Mouse (Mus musculus): ENCODE results near the gene Arhgdia. TPM values are rescaled to one million over a fixed set of nuclear protein-coding genes. Genes with fewer than 3 reads are reported as not detected.
A peak's percentile ranks its signal among the peaks of the same experiment; 100 is the strongest.

Arhgdia gene
- polyA plus RNA-seq, 1 experiment from 2014 or later, result 419 TPM

DNA sequence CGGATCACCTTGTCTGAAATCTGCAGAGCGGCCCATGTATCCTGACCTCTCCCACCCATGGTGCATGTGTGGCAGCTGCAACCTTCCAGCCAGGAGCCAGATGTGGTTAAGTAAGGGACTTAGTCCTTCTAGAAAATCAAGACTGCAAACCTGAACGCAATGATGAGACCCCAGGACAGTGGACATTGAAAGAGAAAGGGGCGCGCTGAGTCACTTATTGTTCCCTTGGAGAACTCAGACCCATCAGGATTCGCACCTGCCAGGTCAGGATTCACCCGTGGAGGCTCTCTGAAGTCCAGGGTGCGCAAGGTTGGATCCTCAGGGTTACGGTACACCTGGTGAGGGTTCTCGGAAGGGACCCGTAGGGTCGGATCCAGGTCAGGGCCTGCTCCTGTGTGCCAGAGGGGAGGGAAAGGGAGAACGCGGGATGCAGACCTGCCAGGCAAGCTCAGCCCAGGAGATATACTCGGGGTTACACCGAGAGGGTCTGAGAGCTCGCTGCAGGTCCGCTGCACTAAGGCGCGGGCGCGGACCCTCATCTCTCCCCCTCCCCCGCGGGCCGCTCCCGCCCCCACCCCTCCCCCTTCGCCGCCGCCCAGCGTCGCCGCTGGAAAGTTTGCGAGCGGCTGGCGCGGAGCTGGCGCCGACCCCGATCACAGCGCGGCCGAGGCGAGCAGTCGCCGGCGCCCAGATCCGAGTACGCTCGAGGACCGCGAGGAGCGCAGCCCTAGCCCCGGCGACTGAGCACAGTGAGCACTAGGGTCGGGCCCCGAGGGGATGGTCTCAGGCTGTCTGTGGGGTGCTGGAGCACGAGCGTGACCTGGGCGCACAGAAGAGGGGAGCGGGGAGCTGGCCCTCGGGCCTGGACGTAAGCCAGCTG, 51.1 kb downstream of the Arhgdia start, which contains the start of gene Gcgr:
Gene Gcgr (plus strand): TSS at position 615 of the 880 bp plus-strand sequence.
- peak within 1 kb of the TSS; percentile 25; the same call in 1 of the 2 replicates for H3K9ac ChIP-seq (replicated peaks; ENCODE audit: low read depth, low read length)
- peak within 1 kb of the TSS; percentile 26 for H3K4me3 ChIP-seq (ENCODE audit: low read depth, low read length)
- peaks cover 33% of the 10 kb centered on the region for H3K27me3 ChIP-seq (ENCODE audit: control insufficient read depth, insufficient read depth, low read length)
- WGBS, result 8% methylated on average over 57 of the region's 62 CpGs
- no peak within 1 kb of the TSS for H3K27ac ChIP-seq (ENCODE audit: low read depth, low read length)
- no peaks in the 10 kb centered on the region for H3K36me3 ChIP-seq (ENCODE audit: control insufficient read depth, insufficient read depth, low read length)
- 0 out of 2 replicates have a peak, but pooled peaks cover 4% of the 10 kb centered on the region for H3K4me1 ChIP-seq (ENCODE audit: control insufficient read depth, insufficient read depth, low read length)
- ATAC-seq (ENCODE audit: low read depth), result no peak
- H3K4me2 ChIP-seq (ENCODE audit: low read depth, low read length), result peak within 1 kb of the TSS; percentile 46
- no peaks in the 10 kb centered on the region for H3K9me3 ChIP-seq (ENCODE audit: control insufficient read depth, low read length)

DNA sequence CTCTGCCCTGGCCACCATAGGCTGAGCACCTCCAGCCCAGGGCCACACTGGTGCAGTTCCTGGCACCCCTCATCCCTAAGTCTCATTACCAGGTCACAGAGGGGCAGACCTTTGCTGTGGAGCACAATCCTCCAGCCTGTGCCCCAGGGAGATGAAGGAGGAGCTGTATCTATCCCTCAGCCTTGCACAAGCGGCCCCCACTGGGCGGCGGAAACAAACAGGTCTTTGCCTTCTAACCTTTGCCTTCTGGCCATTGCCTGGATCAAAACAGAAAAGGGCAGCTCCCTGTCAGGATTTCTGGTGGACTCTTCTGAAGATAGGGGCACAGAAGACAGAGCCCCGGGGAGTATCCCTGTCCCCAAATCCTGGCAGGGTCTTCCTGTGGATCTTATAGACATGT, 52.5 kb downstream of the Arhgdia start:
- Histone ChIP-seq H3K27me3 (ENCODE audit: control insufficient read depth, insufficient read depth, low read length) (peaks cover 33% of the 10 kb centered on the region), H3K36me3 (ENCODE audit: control insufficient read depth, insufficient read depth, low read length) (no peaks in the 10 kb centered on the region), H3K4me2 (ENCODE audit: low read depth, low read length) (no peak overlapping the region), H3K27ac (ENCODE audit: low read depth, low read length) (no peak overlapping the region), H3K4me1 (ENCODE audit: control insufficient read depth, insufficient read depth, low read length) (0 out of 2 replicates have a peak, but pooled peaks cover 4% of the 10 kb centered on the region), H3K9ac (replicated peaks; ENCODE audit: low read depth, low read length) (no peak overlapping the region), H3K4me3 (ENCODE audit: low read depth, low read length) (no peak overlapping the region), H3K9me3 (ENCODE audit: control insufficient read depth, low read length) (no peaks in the 10 kb centered on the region)
- ATAC-seq (ENCODE audit: low read depth), result no peak
- 69% methylated on average over 4 of the region's 4 CpGs for WGBS

Small RNA genes within 50 kb of the gene (microRNA-seq; reads per million reads assigned to microRNA genes)
- 0.85 reads per million for gene Mir6936

Other genes with a start within 250 kb of the Arhgdia start
- gene Actg1, start 233.1 kb downstream of the Arhgdia start, polyA plus RNA-seq (2014; fragmentation: Nextera tagmentation; extraction: Ambion mirVana), result 4,176 and 4,177 TPM in 2 replicates
- 0.63 and 1.7 TPM in 2 replicates for gene Fscn2, start 220.1 kb downstream of the Arhgdia start, polyA plus RNA-seq (2014; fragmentation: Nextera tagmentation; extraction: Ambion mirVana)
- gene Faap100, start 202.9 kb downstream of the Arhgdia start, polyA plus RNA-seq (2014; fragmentation: Nextera tagmentation; extraction: Ambion mirVana), result 74.8 and 86.8 TPM in 2 replicates
- 31.1 and 39.8 TPM in 2 replicates for gene Nploc4, start 143.9 kb downstream of the Arhgdia start, polyA plus RNA-seq (2014; fragmentation: Nextera tagmentation; extraction: Ambion mirVana)
- gene Tspan10, start 139.0 kb downstream of the Arhgdia start, polyA plus RNA-seq (2014; fragmentation: Nextera tagmentation; extraction: Ambion mirVana), result not detected in 2 replicates
- 0.31 and 0.59 TPM in 2 replicates for gene Pde6g, start 128.1 kb downstream of the Arhgdia start, polyA plus RNA-seq (2014; fragmentation: Nextera tagmentation; extraction: Ambion mirVana)
- gene Oxld1, start 123.6 kb downstream of the Arhgdia start, polyA plus RNA-seq (2014; fragmentation: Nextera tagmentation; extraction: Ambion mirVana), result 12.0 and 12.9 TPM in 2 replicates
- 21.6 and 28.4 TPM in 2 replicates for gene Ccdc137, start 123.5 kb downstream of the Arhgdia start, polyA plus RNA-seq (2014; fragmentation: Nextera tagmentation; extraction: Ambion mirVana)
- gene Arl16, start 114.0 kb downstream of the Arhgdia start, polyA plus RNA-seq (2014; fragmentation: Nextera tagmentation; extraction: Ambion mirVana), result 65.5 and 68.1 TPM in 2 replicates
- gene Mrpl12, start 97.0 kb downstream of the Arhgdia start, polyA plus RNA-seq (2014; fragmentation: Nextera tagmentation; extraction: Ambion mirVana), result 131 and 135 TPM in 2 replicates
- gene Slc25a10, start 89.8 kb downstream of the Arhgdia start, polyA plus RNA-seq (2014; fragmentation: Nextera tagmentation; extraction: Ambion mirVana), result 24.7 and 30.0 TPM in 2 replicates
- 0.19 and 0.22 TPM in 2 replicates for gene Gcgr, start 50.9 kb downstream of the Arhgdia start, polyA plus RNA-seq (2014; fragmentation: Nextera tagmentation; extraction: Ambion mirVana)
- 248 and 267 TPM in 2 replicates for gene Mcrip1, start 31.9 kb downstream of the Arhgdia start, polyA plus RNA-seq (2014; fragmentation: Nextera tagmentation; extraction: Ambion mirVana)
- gene Ppp1r27, start 30.5 kb downstream of the Arhgdia start, polyA plus RNA-seq (2014; fragmentation: Nextera tagmentation; extraction: Ambion mirVana), result not detected in 2 replicates
- gene P4hb, start 8.4 kb downstream of the Arhgdia start, polyA plus RNA-seq (2014; fragmentation: Nextera tagmentation; extraction: Ambion mirVana), result 248 and 330 TPM in 2 replicates
- 191 and 222 TPM in 2 replicates for gene Alyref, start 16.7 kb upstream of the Arhgdia start, polyA plus RNA-seq (2014; fragmentation: Nextera tagmentation; extraction: Ambion mirVana)
- 209 and 236 TPM in 2 replicates for gene Anapc11, start 16.8 kb upstream of the Arhgdia start, polyA plus RNA-seq (2014; fragmentation: Nextera tagmentation; extraction: Ambion mirVana)
- gene Npb, start 26.9 kb upstream of the Arhgdia start, polyA plus RNA-seq (2014; fragmentation: Nextera tagmentation; extraction: Ambion mirVana), result 1.3 TPM in 1 of 2 replicates, not detected in the other
- 170 and 187 TPM in 2 replicates for gene Pcyt2, start 36.3 kb upstream of the Arhgdia start, polyA plus RNA-seq (2014; fragmentation: Nextera tagmentation; extraction: Ambion mirVana)
- gene Sirt7, start 43.6 kb upstream of the Arhgdia start, polyA plus RNA-seq (2014; fragmentation: Nextera tagmentation; extraction: Ambion mirVana), result 42.8 and 48.2 TPM in 2 replicates
- gene Mafg, start 52.0 kb upstream of the Arhgdia start, polyA plus RNA-seq (2014; fragmentation: Nextera tagmentation; extraction: Ambion mirVana), result 30.5 and 36.8 TPM in 2 replicates
- gene Pycr1, start 62.1 kb upstream of the Arhgdia start, polyA plus RNA-seq (2014; fragmentation: Nextera tagmentation; extraction: Ambion mirVana), result 15.3 and 24.9 TPM in 2 replicates
- 2.3 and 2.5 TPM in 2 replicates for gene Myadml2, start 66.5 kb upstream of the Arhgdia start, polyA plus RNA-seq (2014; fragmentation: Nextera tagmentation; extraction: Ambion mirVana)
- 1.3 and 6.2 TPM in 2 replicates for gene Notum, start 79.6 kb upstream of the Arhgdia start, polyA plus RNA-seq (2014; fragmentation: Nextera tagmentation; extraction: Ambion mirVana)
- 137 and 141 TPM in 2 replicates for gene Aspscr1, start 91.3 kb upstream of the Arhgdia start, polyA plus RNA-seq (2014; fragmentation: Nextera tagmentation; extraction: Ambion mirVana)
- gene Cenpx, start 132.1 kb upstream of the Arhgdia start, polyA plus RNA-seq (2014; fragmentation: Nextera tagmentation; extraction: Ambion mirVana), result 87.6 and 95.8 TPM in 2 replicates
- gene Lrrc45, start 132.3 kb upstream of the Arhgdia start, polyA plus RNA-seq (2014; fragmentation: Nextera tagmentation; extraction: Ambion mirVana), result 53.9 and 59.4 TPM in 2 replicates
- 70.7 and 135 TPM in 2 replicates for gene Rac3, start 139.8 kb upstream of the Arhgdia start, polyA plus RNA-seq (2014; fragmentation: Nextera tagmentation; extraction: Ambion mirVana)
- gene Dcxr, start 145.7 kb upstream of the Arhgdia start, polyA plus RNA-seq (2014; fragmentation: Nextera tagmentation; extraction: Ambion mirVana), result 10.2 and 10.5 TPM in 2 replicates
- 0.39 and 0.81 TPM in 2 replicates for gene Cbr2, start 150.5 kb upstream of the Arhgdia start, polyA plus RNA-seq (2014; fragmentation: Nextera tagmentation; extraction: Ambion mirVana)
- 0.52 and 2.1 TPM in 2 replicates for gene Hmga1b, start 181.2 kb upstream of the Arhgdia start, polyA plus RNA-seq (2014; fragmentation: Nextera tagmentation; extraction: Ambion mirVana)
- 89.6 and 91.1 TPM in 2 replicates for gene Rfng, start 202.6 kb upstream of the Arhgdia start, polyA plus RNA-seq (2014; fragmentation: Nextera tagmentation; extraction: Ambion mirVana)
- gene Gps1, start 202.6 kb upstream of the Arhgdia start, polyA plus RNA-seq (2014; fragmentation: Nextera tagmentation; extraction: Ambion mirVana), result 302 and 312 TPM in 2 replicates
- 44.8 and 47.8 TPM in 2 replicates for gene Dus1l, start 214.8 kb upstream of the Arhgdia start, polyA plus RNA-seq (2014; fragmentation: Nextera tagmentation; extraction: Ambion mirVana)
- gene Fasn, start 242.9 kb upstream of the Arhgdia start, polyA plus RNA-seq (2014; fragmentation: Nextera tagmentation; extraction: Ambion mirVana), result 107 and 117 TPM in 2 replicates

Data from neural tube, embryonic 14.5 days (tissue).